Mouse (Mus musculus) cerebellum, adult 18-20 months (tissue): ENCODE data around the gene Ptpn6.

ENCODE experiments used
- DNase-seq, 2 experiments: peaks; one replicate each; pipeline ENCODE4 v3.0.0; 2021

Ptpn6 gene

DNA sequence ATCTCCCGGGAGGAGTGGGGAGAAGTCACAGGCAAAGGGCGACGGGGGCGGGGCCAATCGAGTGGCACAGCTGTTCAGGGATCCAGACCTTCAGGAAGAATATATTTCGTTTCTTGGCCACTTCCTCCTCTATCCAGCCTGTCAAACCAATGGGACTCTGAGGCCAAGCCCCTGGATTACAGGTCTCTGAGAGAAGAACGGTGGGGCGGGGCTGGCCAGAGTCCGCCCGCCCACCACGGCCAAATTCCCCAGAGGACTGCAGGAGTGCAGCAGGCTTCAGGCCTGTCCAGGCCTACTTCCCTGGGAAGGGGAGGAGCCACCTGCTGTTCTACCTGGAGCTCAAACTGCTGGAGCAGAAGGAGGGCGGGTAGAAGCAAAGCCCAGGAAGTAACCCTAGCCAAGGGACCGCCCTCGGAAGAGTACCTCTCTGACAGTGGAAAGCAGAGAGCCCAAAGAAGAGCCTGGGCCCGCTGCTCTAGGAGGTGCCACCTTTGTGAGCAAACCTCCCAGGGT is at the start of gene Ptpn6:
Gene Ptpn6, minus strand, starts transcription at position 204 of the 513 bp plus-strand sequence.
- DNase-seq, result no peak

DNA sequence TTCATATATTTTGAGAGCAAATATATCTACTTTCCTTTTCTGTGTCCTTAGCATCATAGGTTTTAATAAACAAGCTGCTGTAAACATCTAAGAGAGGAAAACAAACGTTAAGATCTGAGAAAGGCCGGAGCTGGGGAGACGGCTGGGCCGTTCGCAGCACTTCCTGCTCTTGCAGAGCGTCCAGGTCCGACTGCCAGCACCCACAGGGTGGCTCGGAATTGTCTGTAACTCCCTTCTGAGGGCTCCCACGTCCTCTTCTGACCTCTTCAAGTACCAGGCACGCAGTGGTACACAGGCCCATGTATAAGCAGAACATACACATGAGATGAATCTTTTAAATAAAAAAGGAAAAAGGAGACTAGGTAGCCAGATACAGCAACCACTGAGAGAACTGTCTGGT is 49.2 kb upstream of the Ptpn6 start:
- peak; percentile 41 to 47 for DNase-seq

DNA sequence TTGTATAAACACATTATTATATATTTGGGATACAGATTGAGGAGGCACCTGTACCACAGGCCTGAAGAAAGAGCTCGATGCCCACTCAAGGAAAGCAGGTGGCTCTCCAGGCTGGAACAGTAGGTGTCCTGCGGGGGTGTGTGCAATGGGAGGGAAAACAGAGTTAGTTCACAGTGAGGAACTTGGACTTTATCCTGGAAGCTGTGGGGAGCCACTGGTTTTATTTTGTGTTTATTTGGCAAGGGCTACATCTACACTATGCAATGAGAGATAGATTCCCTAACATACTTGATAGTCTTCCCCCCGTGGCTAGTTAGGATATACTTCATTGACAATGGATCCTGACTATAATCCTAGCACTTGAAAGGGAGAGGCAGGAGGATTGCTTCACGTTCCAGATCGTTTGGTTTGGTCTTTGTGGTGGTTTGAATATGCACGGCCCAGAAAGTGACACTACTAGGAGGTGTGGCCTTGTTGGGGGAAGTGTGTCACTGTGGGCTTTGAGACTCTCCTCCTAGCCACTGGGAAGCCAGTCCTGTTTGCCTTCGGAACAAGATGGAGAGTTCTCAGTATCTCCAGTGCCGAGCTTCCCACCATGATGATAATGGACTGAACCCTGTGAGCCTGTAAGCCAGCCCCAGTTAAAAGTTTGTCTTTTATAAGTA is 48.4 kb upstream of the Ptpn6 start:
- DNase-seq, result peak; percentile 85 to 89

DNA sequence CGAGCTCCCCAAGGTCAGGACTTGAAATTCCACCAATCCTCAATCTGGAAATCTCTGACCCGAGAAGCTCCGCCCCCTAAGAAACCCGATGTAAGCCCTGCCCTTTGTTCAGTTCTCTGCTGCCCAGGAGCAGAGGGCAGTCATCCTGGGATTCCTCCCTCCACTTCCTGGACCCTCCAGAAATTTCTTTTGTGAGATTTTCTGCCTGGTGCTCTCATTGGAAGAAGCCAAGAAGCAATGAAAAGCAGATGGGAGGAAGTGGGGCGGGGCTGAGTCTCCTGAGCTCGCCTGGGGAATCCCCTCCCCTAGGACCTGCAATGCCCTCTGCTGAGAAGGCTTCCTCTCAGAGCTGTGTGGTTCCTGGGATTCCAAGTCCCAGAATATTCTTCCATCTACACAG is 43.9 kb upstream of the Ptpn6 start:
- DNase-seq, result peak; percentile 6 to 9

DNA sequence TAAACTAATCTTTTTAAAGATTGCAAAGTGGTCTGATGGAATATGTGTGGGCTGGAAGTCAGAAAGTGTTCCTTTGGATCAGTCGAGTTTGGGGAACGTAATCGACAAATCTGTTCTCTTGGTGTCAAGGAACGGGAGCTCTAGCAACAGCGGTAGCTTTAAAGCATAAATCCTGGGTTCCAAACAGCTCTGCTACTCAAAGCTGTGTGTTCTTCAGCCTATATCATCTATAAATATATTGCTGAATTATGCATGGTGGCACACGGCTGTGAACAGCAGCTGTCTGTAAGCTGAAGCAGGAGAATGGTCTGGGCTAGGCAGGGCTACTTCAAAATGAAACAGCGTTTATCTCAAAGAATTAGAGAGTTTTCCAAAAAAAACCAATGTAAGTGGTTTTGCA is 42.4 kb upstream of the Ptpn6 start:
- peak in 1 of 2 experiments; percentile 0 for DNase-seq

DNA sequence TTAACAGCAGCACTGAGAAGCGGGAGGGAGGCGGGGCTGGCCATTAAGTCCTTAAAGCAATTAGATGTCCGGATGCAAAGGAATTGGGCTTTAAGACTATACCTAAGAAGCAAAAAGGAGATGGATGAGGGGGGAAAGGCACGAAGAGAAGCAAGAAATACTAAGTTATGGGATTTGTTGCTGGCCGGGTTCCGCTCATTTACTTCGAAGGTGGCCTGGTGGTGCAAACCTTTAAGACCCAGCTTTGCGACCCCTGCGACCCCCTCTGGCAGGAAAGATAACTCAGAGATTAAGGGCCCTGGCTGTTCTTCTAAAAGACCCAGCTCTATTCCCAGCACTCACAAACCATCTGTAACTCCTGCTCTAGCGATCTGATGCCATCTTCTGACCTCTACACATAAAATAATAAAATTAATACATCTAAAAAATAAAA is 41.5 kb upstream of the Ptpn6 start:
- no peak for DNase-seq

DNA sequence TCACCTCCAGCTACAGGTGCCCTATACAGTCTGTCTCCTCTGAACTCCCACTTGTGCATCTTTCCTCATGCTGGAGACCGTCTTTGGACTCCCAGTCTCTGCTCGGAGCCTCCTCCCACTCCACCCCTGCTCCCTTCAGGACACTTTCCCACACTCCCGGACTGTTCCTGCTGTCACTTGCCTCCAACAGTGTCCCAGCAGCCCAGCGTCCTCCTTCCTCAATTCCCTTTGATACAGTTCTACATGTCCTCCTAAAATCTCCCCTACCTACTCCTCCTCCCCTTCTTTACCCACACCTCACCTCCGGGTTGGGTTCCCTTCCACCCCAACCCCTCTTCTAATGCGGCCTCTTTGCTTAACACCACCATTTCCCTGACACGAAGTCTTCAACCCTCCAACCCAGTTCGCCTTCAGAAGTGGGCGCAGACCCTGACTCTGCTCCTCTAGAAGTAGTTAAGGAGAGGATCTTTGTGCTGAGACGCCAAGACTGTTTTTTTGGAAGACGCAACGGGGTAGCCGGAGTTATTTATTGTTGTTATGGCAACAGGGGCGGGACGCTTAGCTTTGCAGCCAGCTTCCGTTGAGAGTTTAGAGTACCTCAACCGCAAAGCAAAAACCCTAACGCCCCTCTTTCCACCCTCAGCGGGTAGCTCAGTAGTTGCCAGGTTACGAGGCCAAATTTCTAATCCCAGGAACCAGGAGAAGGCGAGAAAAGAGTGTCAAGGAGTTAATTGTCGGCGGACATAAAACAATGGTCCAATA is 40.9 kb upstream of the Ptpn6 start, which contains the start of gene Lrrc23:
Gene Lrrc23, minus strand, starts transcription at position 506 of the 762 bp plus-strand sequence.
- peak; percentile 29 to 40 for DNase-seq

DNA sequence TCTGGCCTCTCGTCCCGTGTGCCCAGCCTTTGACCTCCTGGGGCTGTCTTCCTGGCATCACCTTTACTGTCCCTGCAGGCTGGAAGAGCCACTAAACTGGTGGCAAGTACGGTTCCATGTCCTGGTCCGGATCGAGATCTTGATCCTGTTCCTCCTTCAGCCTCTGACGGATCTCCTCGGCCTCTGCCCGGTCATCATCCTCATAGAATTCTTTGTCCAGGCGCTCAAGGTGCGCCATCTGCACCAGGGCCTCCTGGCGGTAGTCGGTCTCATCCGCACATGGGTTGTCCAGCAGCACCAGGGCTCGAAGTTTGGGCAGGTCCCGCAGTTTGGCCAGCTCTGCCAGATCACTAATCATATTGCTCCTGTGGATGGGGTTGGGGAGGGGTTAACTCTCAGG is 32.0 kb upstream of the Ptpn6 start:
- peak; percentile 56 to 62 for DNase-seq

DNA sequence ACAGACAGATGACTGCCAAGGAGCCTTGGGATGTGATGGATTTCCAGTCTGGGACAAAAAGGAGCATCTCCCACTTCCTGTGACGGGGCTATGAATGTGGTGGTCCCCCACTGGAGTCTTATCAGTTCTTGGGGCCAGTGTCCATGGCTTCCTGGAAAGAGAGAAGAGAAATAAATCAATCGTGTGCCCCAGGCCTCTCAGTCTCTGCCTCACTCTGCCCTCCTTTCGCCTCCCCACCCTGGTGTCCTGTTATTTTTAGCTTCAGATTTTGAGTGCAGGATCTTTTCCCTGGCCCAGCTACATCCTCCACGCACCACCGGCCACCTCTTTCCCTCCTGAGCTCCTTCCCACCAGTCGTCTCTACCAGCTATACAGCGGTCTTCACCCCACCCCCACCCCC is 31.5 kb upstream of the Ptpn6 start:
- peak; percentile 43 to 54 for DNase-seq

DNA sequence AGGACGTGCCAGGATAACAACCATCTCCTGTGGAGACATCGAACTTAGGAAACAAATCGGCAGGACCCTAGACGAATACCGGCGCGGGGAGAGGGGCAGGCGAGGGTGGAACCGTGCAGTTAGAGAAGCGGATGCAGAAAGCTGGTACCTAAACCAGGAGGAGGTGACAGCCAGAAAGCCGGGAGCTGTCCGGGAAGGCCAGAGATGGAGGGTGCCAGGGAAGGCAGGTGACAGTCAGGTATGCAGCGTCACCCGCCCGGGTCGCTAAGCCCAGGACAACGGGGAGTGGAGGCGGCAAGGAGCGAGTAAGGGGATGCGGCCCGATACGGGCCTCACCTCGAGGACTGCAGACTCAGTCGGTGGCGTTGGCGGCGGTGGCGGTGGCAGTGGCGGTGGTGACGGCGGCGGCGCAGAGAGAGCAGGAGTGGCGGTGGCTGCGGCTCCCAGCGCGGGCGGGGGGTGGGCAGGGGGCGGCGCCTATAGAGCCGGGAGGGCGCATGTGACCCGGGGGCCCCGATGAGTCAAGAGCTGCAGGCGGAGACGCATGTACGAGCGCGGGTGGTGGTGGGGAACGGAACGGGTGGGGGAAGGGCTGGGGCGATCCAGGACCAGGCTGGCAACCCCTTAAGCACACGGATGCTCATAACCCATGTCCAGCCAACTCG is 30.7 kb upstream of the Ptpn6 start, which contains the start of gene Eno2:
Gene Eno2, minus strand, starts transcription at position 573 of the 665 bp plus-strand sequence.
- DNase-seq, result peak; percentile 83 to 84

DNA sequence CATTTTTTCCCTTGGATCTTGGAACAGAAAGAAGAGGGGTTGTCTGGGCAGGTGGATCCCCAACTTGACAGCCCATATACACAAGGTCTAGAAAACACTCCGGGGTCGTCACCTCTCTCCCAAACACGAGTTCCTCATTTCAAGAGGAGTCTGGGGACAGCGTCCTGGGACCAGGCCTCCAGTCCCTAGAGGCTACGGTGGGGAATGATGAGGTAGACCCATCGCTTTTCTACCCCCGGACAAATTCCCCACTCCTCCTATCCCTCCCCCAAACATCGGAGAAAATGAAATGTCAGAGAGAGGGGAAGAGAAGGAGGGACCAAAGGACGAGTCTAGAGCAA is 30.2 kb upstream of the Ptpn6 start:
- no peak for DNase-seq

DNA sequence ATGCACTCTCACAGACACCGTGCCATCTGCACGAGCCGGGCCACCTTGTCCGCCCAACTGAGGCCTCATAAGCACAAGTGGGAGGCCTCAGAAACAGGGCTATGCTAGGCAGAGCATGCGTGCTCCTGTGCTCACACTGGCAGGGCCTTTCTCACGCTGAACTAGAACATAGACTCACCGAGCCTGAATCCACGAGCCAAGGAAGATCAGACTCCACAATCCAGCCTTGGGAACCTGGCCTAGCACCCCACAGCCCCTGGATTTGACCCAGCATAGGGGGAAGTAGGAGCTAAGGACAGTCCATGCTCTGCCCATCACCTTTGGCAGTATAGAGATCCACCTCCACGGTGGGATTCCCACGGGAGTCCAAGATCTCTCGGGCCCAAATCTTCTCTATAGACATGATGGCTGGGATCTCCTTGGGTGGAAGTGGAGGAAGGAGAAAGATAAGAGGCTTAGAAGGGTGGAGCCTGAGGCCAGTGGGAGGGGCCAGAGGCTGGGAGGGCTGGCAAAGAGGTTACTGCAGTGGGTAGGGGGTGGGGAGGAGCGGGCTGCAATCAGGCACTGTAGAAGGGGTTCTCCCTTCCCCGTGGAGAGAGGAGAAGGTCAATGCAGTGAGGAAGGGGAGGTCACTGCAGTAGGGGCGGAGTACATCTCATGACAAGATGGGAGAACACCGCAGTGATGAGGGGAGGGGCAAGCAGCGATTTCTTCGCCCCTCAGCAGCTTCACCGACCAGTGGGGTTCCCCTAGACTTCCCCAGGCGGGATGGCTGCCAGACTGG is 29.6 kb upstream of the Ptpn6 start:
- DNase-seq, result peak; percentile 74 to 77

DNA sequence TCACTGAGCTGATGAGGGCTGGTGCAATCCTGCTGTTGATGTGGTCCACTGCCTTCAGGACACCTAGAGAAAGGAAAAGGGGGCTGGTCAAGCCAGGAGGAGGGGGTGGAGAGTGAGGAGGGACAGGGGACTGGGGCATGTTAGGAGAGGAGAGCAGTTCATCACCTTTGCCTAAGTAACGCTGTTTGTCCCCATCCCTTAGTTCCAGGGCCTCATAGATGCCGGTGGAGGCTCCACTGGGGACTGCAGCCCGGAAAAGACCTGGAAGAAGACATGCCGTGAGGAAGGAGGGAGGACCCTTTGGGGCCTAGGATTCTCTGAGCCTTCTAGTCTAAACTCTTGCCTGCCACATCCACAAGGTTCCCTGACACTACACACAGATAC is 29.0 kb upstream of the Ptpn6 start:
- no peak for DNase-seq

DNA sequence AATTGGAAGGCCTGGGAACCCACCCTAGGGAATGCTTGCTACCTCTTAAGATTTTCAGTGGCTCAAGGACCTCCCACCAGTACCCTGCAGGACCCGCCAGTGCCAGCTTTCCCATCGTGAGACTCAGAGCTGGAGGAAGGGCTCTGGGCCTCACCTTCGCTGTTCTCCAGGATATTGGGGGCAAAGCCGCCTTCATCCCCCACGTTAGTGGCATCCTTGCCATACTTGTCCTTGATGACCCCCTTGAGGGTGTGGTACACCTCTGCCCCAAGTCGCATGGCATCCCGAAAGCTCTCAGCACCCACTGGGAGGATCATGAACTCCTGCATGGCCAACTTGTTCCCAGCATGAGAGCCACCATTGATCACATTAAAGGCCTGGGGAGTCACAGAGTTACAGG is 27.4 kb upstream of the Ptpn6 start:
- DNase-seq, result no peak

DNA sequence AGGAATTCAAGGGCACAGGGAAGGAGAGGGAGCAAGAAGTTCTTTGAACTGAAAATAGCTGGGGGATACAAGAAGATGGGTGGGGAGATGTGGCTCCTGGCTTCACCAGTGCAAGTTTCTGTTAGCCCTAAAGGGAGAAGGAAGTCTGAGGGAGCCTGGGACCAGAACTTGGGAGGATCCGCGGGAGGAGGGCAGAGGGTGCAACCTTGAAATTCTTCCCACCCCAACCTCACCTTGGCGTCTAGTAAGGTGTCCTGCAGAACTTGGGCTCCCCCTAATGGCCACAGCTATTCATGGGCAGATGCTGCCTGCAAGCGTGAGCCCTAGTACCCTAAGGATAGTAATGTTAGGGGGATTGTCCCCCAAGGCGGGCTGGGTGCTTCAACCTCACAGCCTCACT is 20.7 kb upstream of the Ptpn6 start:
- DNase-seq, result peak; percentile 88 to 90

DNA sequence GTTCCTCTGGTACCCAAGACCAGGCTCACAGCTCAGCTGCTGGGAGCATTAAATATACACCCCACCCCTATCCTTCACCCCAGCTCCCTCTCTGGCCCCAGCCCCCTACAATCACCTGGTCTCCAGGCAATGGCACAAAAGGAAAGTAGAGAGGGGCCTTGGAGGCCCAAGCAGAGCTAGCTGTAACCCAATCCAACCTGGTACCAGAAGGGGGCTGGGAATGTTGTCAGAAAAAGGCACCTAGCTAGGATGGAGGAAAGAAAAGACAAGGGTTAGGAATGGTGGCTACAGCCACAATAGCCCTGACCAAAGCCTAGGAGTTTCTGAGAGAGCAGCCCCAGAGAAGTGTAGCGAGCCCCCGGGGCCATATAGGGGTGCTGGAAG is 20.3 kb upstream of the Ptpn6 start:
- DNase-seq, result no peak

DNA sequence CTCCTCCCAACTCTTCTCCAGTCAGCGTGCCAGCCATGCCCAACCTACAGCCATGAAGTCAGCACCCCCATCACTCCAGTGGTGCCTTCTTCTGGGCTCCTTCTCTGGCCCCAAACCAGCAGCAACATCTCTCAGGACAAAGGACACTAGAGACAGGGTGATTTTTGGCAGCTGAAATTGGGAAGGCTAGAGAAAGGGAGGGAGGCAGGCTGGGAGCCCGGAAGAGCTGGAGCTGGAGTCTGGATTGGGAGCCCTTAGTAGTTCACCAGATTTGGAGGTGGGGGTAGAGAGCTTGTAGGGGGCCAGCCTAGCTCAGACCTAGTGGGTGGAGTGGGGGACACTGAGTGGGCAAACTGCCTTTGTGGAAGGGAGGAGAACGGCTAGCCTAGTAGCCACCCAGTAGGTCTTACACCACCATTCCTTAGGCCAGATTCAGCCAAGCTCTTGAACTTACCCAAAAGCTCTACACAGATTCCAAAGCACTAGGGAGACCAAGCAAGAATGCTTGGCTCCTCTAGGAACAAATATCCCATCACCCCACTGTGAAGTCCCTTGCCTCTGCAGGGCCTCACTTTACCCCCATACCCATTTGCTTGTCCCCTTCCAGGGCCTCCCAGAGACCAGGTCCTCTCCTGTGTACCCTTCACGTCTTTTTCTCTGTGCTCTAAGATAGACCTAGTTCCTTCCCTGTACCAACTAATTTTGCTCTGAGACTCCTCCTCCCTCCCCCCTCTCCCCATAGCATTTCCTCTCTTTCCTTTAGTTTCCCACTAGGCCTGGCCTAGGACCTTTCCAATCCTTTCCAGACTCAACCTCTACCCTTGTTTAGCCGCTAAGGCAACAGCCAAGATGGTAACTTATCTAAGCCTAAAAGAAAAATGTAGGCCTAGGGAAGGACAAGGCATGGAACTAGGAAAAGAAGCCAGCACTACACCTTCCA is 19.7 kb upstream of the Ptpn6 start:
- peak; percentile 75 to 77 for DNase-seq

DNA sequence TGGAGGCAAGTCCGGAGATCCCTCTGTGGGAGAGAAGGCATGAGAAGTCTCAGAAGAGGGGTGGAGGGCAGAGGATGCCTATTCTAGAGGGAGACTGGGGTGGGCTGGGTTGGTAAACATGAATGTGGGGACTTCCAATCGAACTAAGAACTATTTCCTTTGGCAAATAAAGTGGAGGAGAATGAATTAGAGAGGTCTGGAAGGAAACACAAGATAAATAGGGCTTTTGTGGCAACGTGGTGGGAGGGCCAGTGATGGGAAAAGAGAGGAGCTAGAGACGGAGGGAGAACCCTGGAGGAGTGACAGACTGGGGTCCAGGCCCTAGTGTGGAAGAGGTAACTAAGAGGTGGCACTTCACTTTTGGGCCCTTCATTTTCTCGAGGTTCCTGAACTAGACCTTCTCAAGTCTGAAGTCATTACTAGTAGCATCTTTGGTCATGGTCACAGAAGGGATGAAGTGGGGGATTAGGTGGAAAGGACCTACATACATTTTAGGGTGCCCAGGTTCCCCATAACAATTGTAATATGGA is 18.9 kb upstream of the Ptpn6 start:
- DNase-seq, result no peak

DNA sequence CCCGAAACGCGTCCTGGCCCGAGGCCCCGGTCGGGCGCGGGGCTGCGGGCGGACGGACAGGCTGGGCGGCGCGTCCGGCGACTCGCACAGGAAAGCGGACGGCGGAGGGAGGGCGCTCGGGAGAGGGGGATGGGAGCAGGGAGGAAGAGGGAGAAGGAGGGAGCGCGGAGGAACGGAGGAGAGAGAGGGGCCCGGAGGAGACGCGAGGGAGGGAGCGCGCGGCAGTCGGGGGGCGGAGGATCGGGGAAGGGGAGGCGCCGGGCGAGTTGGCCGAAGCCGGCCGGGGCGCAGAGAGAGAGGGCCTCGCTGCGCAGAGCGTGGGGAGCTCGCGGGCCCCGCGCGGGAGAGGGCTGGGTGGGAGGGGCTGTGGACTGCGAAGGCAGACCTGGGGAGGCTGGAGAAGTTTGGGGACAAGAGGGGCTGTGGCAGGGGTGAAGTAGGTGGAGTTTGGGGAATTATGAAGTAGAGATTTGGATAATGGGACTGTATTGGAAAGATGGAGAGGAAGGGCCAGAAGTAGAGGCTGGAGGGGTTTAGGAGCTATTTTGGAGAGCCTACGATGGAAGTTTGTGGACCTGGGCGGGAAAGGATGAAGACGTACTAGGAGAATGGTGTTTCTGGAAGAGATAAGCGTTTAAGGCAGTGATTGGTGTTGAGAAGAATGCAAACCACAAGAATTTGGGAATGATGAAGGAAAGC is 18.3 kb upstream of the Ptpn6 start:
- DNase-seq, result peak; percentile 86 to 91

DNA sequence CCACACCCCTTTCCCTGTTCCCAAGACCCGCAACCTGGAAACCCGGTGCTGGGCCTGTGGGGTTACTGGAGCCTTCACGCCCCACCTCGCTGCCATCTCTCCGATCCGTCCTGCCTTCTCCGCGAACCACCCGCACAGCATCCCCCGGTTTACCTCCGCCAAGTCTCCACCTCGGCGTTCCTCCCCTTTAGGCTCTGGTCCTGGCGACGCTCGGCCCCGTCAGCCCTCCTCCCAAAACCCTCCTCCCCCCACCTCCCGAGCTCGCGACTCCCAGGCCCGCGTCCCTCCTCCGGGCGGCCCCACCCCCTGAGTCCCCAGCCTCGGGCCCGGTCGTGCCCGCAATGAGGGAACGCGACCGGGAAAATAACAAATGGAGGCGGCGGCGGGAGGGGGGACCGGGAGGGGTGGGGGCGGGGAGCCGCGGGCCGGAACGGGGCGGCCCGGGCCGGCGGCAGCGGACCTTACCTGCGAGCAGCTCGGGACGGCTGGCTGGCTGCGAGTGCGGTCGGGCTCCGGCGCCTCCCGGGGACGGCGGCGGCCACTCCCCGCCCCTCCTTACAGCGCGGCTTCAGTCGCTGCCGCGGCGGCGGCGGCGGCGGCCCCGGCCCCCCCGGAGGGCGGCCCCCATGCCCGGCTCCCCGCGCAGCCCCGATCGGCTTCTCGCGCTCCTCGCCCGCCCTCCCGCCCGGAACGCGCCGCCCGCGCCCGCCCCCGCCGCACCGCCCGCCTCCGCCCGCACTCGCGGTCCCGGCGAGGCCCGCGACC is 17.5 kb upstream of the Ptpn6 start, which contains the start of the genes Gm45234 and Atn1:
Gene Gm45234, minus strand, starts transcription at position 191 of the 765 bp plus-strand sequence.
Gene Atn1, minus strand, starts transcription at position 694 of the 765 bp plus-strand sequence.
- peak; percentile 76 to 78 for DNase-seq
